Mouse (Mus musculus) limb, embryonic 14.5 days (tissue): Measurements from ENCODE around the gene Sept4. TPM values are rescaled to one million over a fixed set of nuclear protein-coding genes. Genes with fewer than 3 reads are reported as not detected.

Experiments
- ATAC-seq: fragments of 200-750 bp; cut with Nextera tagmentation; 2 replicates; pipeline ENCODE4 v1.8.0; 2017; ENCODE audit warnings: low read depth, moderate number of reproducible peaks, moderate TSS enrichment; ENCODE audit not compliant: low FRiP score
- DNase-seq: peaks from one replicate; pipeline ENCODE4 v3.0.0-alpha.2; 2015; ENCODE audit warnings: low spot score
- H3K27ac ChIP-seq: fragments of 300-500 bp; sonication (generic); replicated peaks from 2 replicates; pipeline ENCODE4 v1.5.1; 2014; ENCODE audit warnings: low read depth, mild to moderate bottlenecking, low read length, moderate library complexity, mixed read lengths
- H3K27me3 ChIP-seq: fragments of 300-500 bp; sonication (generic); 2 replicates; pipeline ENCODE4 v1.6.1; 2014; ENCODE audit warnings: low read length, mixed read lengths; ENCODE audit not compliant: control insufficient read depth, insufficient read depth
- H3K36me3 ChIP-seq: fragments of 300-500 bp; sonication (generic); 2 replicates; pipeline ENCODE4 v1.6.1; 2014; ENCODE audit warnings: mild to moderate bottlenecking, low read length, moderate library complexity, mixed read lengths; ENCODE audit not compliant: control insufficient read depth, insufficient read depth
- H3K4me1 ChIP-seq: fragments of 300-500 bp; sonication (generic); 2 replicates; pipeline ENCODE4 v1.6.1; 2014; ENCODE audit warnings: antibody characterized with exemption, low read length, mixed read lengths; ENCODE audit not compliant: control insufficient read depth, insufficient read depth
- H3K4me2 ChIP-seq: fragments of 300-500 bp; sonication (generic); replicated peaks from 2 replicates; pipeline ENCODE4 v1.6.1; 2014; ENCODE audit warnings: low read depth, mild to moderate bottlenecking, low read length, moderate library complexity; ENCODE audit not compliant: severe bottlenecking
- H3K4me3 ChIP-seq: fragments of 300-500 bp; sonication (generic); replicated peaks from 2 replicates; pipeline ENCODE4 v1.5.1; 2014; ENCODE audit warnings: low read length
- H3K9ac ChIP-seq: fragments of 300-500 bp; sonication (generic); 2 replicates; pipeline ENCODE4 v1.6.1; 2014; ENCODE audit warnings: mild to moderate bottlenecking, low read depth, low read length, moderate library complexity; ENCODE audit not compliant: severe bottlenecking
- H3K9me3 ChIP-seq: fragments of 300-500 bp; sonication (generic); 2 replicates; pipeline ENCODE4 v1.6.1; 2016; ENCODE audit warnings: low read length; ENCODE audit not compliant: control insufficient read depth
- POLR2A ChIP-seq: fragments of 200-500 bp; IDR thresholded peaks from 2 replicates; pipeline ENCODE4 v1.8.0; 2012; ENCODE audit warnings: inconsistent platforms, mild to moderate bottlenecking, moderate library complexity, borderline replicate concordance; ENCODE audit not compliant: insufficient read depth, insufficient read length; ENCODE audit errors: extremely low read depth
- WGBS: fragments of 180-500 bp; shearing (Covaris S2); extraction: QIAGEN DNeasy Blood & Tissue Kit; methylation state at CpG from one replicate; pipeline ENCODE4 v1.1.7; 2014; 5-methylcytosine and 5-hydroxymethylcytosine counted together
- polyA plus RNA-seq, 2 experiments: library from polyadenylated mRNA; depleted of rRNA in 1 of 2; stranded (reverse) in 1 of 2; unstranded in 1 of 2; fragments of >200 nt; fragmentation: Nextera tagmentation in 1 of 2; extraction: Ambion mirVana in 1 of 2; gene quantifications; 2 replicates each; pipeline versions ENCODE4 v1.2.1 to v1.2.3; 2012 to 2014

Gene Sept4
- polyA plus RNA-seq, 2 experiments, result 25.7 to 25.8 TPM

- peak overlapping the region; percentile 54 for H3K4me3 ChIP-seq
- no peak overlapping the region for H3K9ac ChIP-seq
- DNase-seq (no peak), ATAC-seq (no peak)
- no peaks in the 10 kb centered on the region for H3K36me3 ChIP-seq
- no peaks in the 10 kb centered on the region for H3K27me3 ChIP-seq
- H3K4me1 ChIP-seq, result peaks cover 6% of the 10 kb centered on the region
- TF ChIP-seq POLR2A, result no peak
- H3K4me2 ChIP-seq, result peak overlapping the region; percentile 89
- no peak overlapping the region for H3K27ac ChIP-seq
- WGBS, result 14% methylated on average over 10 of the region's 10 CpGs
- H3K9me3 ChIP-seq, result no peaks in the 10 kb centered on the region
Observed at GRCm38 (mm10) chr11:87578963-87579601, 10.4 kb downstream of the Sept4 start.

- Histone ChIP-seq H3K4me2 (no peak overlapping the region), H3K27me3 (no peaks in the 10 kb centered on the region), H3K9me3 (no peaks in the 10 kb centered on the region), H3K27ac (no peak overlapping the region), H3K4me3 (no peak overlapping the region), H3K9ac (no peak overlapping the region), H3K36me3 (no peaks in the 10 kb centered on the region), H3K4me1 (peaks cover 6% of the 10 kb centered on the region)
- ATAC-seq, result no peak
- no peak for DNase-seq
- no peak for TF ChIP-seq POLR2A
- 41% methylated on average over 1 of the region's 1 CpGs for WGBS
Observed at GRCm38 (mm10) chr11:87579713-87580112, 11.0 kb downstream of the Sept4 start.

GRCm38 (mm10) chr11:87580543-87581085 is 11.9 kb downstream of the Sept4 start:
- DNase-seq, result no peak
- Histone ChIP-seq H3K9ac (no peak overlapping the region), H3K9me3 (no peaks in the 10 kb centered on the region), H3K27me3 (no peaks in the 10 kb centered on the region), H3K27ac (no peak overlapping the region), H3K4me2 (no peak overlapping the region), H3K4me3 (no peak overlapping the region), H3K4me1 (peaks cover 6% of the 10 kb centered on the region), H3K36me3 (no peaks in the 10 kb centered on the region)
- no peak for ATAC-seq
- TF ChIP-seq POLR2A, result no peak
- 57% methylated on average over 10 of the region's 10 CpGs for WGBS

GRCm38 (mm10) chr11:87581161-87581865 is 12.6 kb downstream of the Sept4 start:
- Histone ChIP-seq H3K9me3 (no peaks in the 10 kb centered on the region), H3K36me3 (no peaks in the 10 kb centered on the region), H3K4me2 (no peak overlapping the region), H3K9ac (no peak overlapping the region), H3K4me3 (no peak overlapping the region), H3K27ac (no peak overlapping the region), H3K27me3 (no peaks in the 10 kb centered on the region), H3K4me1 (peaks cover 6% of the 10 kb centered on the region)
- DNase-seq, result no peak
- 80% methylated on average over 12 of the region's 12 CpGs for WGBS
- no peak for ATAC-seq
- no peak for TF ChIP-seq POLR2A

- ATAC-seq (no peak), DNase-seq (no peak)
- Histone ChIP-seq H3K27me3 (no peaks in the 10 kb centered on the region), H3K4me1 (peaks cover 6% of the 10 kb centered on the region), H3K4me2 (no peak overlapping the region), H3K36me3 (no peaks in the 10 kb centered on the region), H3K9me3 (no peaks in the 10 kb centered on the region), H3K27ac (no peak overlapping the region), H3K9ac (no peak overlapping the region), H3K4me3 (no peak overlapping the region)
- TF ChIP-seq POLR2A, result no peak
- WGBS, result 78% methylated on average over 8 of the region's 8 CpGs
Observed at GRCm38 (mm10) chr11:87581933-87582710, 13.4 kb downstream of the Sept4 start.
